Mouse (Mus musculus): ENCODE data around the gene Slco1b2.
"Not testable (repeated sequence)": the region's sequence is repeated elsewhere in the genome, so short reads cannot be mapped to it uniquely, and the experiment has no call there.

DNA sequence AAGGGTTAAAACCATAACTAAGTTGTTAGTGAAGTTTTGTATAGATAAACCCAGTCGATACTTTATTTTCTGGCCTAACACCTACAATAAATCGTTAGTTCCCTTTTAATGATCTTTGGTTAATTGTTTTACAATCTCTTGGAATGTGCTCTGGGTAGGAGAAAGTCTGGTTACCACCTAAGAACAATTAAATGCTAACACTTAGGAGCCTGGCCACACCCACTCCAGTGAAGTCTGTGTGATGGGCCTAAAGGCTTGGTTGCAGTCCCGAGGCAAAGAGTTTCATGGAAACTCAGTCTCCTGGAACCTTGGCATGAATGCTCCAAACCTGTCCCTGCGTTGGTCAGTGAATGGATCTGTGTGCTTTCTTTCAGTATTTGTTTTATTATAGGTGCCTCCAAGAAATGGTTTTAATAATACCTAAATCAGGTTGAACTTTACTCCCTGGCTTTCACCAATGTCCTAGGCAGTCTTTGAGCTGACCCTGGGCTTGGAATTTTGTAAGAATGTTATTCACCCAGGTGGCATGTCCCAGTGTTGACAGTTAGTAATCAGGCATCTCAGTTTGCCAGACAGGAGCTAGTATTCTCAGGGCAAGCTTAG is 38.6 kb upstream of the Slco1b2 start:
- not testable (repeated sequence) for TF ChIP-seq CTCF, POLR2A (IDR thresholded peaks at IDR 0.05; ENCODE audit: extremely low read depth, insufficient read depth, low read length)
